Mouse (Mus musculus) kidney, embryonic 16.5 days (tissue): ENCODE data around the gene Arpp19. TPM values are rescaled to one million over a fixed set of nuclear protein-coding genes. Genes with fewer than 3 reads are reported as not detected.
A peak's percentile ranks its signal among the peaks of the same experiment; 100 is the strongest.

Experiments
- ATAC-seq: fragments of 200-750 bp; cut with Nextera tagmentation; 2 replicates; pipeline ENCODE4 v1.8.0; 2017; ENCODE audit warnings: moderate TSS enrichment; ENCODE audit not compliant: low FRiP score, low TSS enrichment
- H3K27ac ChIP-seq: fragments of 300-500 bp; sonication (generic); 2 replicates; pipeline ENCODE4 v1.5.1; 2014; ENCODE audit warnings: low read length
- H3K27me3 ChIP-seq: fragments of 300-500 bp; sonication (generic); 2 replicates; pipeline ENCODE4 v1.6.1; 2014; ENCODE audit warnings: low read length, control low read depth, mixed read lengths; ENCODE audit not compliant: insufficient read depth
- H3K36me3 ChIP-seq: fragments of 300-500 bp; sonication (generic); 2 replicates; pipeline ENCODE4 v1.6.1; 2014; ENCODE audit warnings: low read length, control low read depth, mixed read lengths; ENCODE audit not compliant: insufficient read depth
- H3K4me1 ChIP-seq: fragments of 300-500 bp; sonication (generic); 2 replicates; pipeline ENCODE4 v1.6.1; 2014; ENCODE audit warnings: low read length, control low read depth, mixed read lengths; ENCODE audit not compliant: insufficient read depth
- H3K4me2 ChIP-seq: fragments of 300-500 bp; sonication (generic); replicated peaks from 2 replicates; pipeline ENCODE4 v1.6.1; 2014; ENCODE audit warnings: low read depth, low read length
- H3K4me3 ChIP-seq: fragments of 300-500 bp; sonication (generic); 2 replicates; pipeline ENCODE4 v1.5.1; 2014; ENCODE audit warnings: mild to moderate bottlenecking, low read length
- H3K9ac ChIP-seq: fragments of 300-500 bp; sonication (generic); replicated peaks from 2 replicates; pipeline ENCODE4 v1.6.1; 2014; ENCODE audit warnings: low read length
- H3K9me3 ChIP-seq: fragments of 300-500 bp; sonication (generic); 2 replicates; pipeline ENCODE4 v1.6.1; 2016; ENCODE audit warnings: low read length, control low read depth
- WGBS: fragments of 180-500 bp; shearing (Covaris S2); extraction: QIAGEN DNeasy Blood & Tissue Kit; methylation state at CpG from one replicate; pipeline ENCODE4 v1.1.7; 2014; 5-methylcytosine and 5-hydroxymethylcytosine counted together
- polyA plus RNA-seq: library from polyadenylated mRNA; unstranded; fragments of >200 nt; fragmentation: Nextera tagmentation; extraction: Ambion mirVana; gene quantifications from 2 replicates; pipeline ENCODE4 v1.2.1, GENCODE M21; 2015

Gene Arpp19
- 257 TPM in 2 replicates for polyA plus RNA-seq

GRCm38 (mm10) chr9:75037451-75038356, at the start of gene Arpp19:
Gene Arpp19 (plus strand): TSS chr9:75037614.
- H3K4me1 ChIP-seq: peaks cover 12% of the 10 kb centered on the region
- H3K27me3 ChIP-seq: no peaks in the 10 kb centered on the region
- ATAC-seq: peak; percentile 97
- H3K4me2 ChIP-seq: peak within 1 kb of the TSS; percentile 83
- WGBS: under 1% methylated on average over 68 of the region's 73 CpGs
- peak within 1 kb of the TSS; percentile 96 for H3K9ac ChIP-seq
- peak within 1 kb of the TSS; percentile 71 for H3K27ac ChIP-seq
- peaks cover 3% of the 10 kb centered on the region; the same call in 1 of the 2 replicates for H3K36me3 ChIP-seq
- no peaks in the 10 kb centered on the region for H3K9me3 ChIP-seq
- H3K4me3 ChIP-seq: peak within 1 kb of the TSS; percentile 96

DNA sequence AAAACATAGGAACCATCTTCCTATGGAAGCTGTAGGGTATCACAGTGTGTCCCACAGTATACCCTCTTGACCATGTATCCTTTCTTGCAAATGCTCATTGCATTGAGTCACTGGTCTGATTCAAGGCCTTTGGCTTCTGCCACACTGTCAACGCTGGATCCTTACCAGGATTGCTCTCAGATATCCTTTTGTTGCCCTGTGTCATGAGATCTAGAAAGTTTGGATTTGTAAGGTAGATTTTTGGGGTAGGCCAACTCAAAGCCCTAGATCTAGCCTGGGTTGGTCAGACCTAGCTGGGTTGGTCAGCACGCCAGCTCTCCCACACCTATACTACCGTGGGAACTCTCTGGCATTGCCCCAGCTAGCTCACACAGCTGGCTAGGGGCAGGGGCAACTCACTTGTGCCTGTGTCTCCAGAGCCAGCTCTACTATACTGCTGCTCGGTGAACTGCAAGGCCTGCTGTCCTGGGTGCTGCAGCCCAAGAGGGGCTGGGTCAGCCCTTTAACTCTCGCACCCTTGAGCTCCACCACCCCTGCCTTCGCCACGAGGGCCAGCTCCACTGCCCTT, 48.4 kb upstream of the Arpp19 start:
- no peak for ATAC-seq
- H3K27ac ChIP-seq: no peak overlapping the region
- no peak overlapping the region for H3K4me3 ChIP-seq
- no peaks in the 10 kb centered on the region for H3K9me3 ChIP-seq
- H3K4me2 ChIP-seq: no peak overlapping the region
- no peaks in the 10 kb centered on the region for H3K36me3 ChIP-seq
- H3K27me3 ChIP-seq: no peaks in the 10 kb centered on the region
- H3K9ac ChIP-seq: no peak overlapping the region
- 91% methylated on average over 7 of the region's 7 CpGs for WGBS
- H3K4me1 ChIP-seq: no peaks in the 10 kb centered on the region; the same call in 1 of the 2 replicates

- 76% methylated on average over 2 of the region's 2 CpGs for WGBS
- Histone ChIP-seq H3K9ac (no peak overlapping the region), H3K27ac (no peak overlapping the region), H3K9me3 (no peaks in the 10 kb centered on the region), H3K27me3 (no peaks in the 10 kb centered on the region), H3K4me3 (no peak overlapping the region), H3K4me2 (no peak overlapping the region), H3K4me1 (no peaks in the 10 kb centered on the region; the same call in 1 of the 2 replicates), H3K36me3 (no peaks in the 10 kb centered on the region)
- ATAC-seq: no peak
These were observed 47.4 kb upstream of the Arpp19 start for GRCm38 (mm10) chr9:74989990-74990389.

DNA sequence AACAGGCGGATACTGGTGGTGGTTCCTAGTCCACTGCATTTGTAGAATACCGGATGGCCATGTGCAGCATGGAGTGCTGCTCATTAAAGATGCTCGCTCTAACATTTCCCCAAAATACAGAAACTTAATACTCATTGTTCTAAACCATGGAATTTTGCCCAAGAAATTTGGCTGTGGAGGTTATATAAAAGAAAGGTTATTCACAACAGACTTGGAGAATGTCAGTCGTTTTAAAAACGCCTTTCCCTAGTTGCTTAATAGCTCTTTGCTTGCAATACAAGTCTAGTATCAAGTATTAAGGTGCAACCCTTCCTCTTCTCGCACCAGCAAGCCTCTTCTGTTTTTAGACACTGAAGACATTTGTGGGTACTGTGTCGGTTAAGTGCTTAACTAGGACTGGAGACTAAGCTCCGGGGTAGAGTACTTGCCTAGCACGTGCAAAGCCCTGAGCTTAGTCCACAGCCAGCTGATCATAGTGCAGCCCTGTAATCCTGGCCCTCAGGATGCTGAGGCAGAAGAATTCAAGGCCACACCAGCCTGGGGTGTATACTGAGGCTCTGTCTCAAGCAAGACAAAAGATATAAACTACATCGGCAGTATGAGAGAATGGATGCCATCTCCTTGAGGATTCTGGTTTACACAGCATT, 42.7 kb upstream of the Arpp19 start:
- 85% methylated on average over 10 of the region's 10 CpGs for WGBS

GRCm38 (mm10) chr9:74996349-74996748, 41.1 kb upstream of the Arpp19 start:
- 65% methylated on average over 2 of the region's 2 CpGs for WGBS
- Histone ChIP-seq H3K27me3 (no peaks in the 10 kb centered on the region), H3K9me3 (no peaks in the 10 kb centered on the region), H3K4me1 (peaks cover 5% of the 10 kb centered on the region; the same call in 1 of the 2 replicates), H3K4me3 (no peak overlapping the region), H3K36me3 (no peaks in the 10 kb centered on the region), H3K4me2 (no peak overlapping the region), H3K9ac (no peak overlapping the region), H3K27ac (no peak overlapping the region)
- ATAC-seq: no peak

More for the DNA sequence above, 42.7 kb upstream of the Arpp19 start:
- H3K4me2 ChIP-seq: no peak overlapping the region
- no peaks in the 10 kb centered on the region for H3K36me3 ChIP-seq
- H3K4me3 ChIP-seq: no peak overlapping the region
- no peaks in the 10 kb centered on the region for H3K9me3 ChIP-seq
- no peak for ATAC-seq
- H3K27me3 ChIP-seq: no peaks in the 10 kb centered on the region
- H3K27ac ChIP-seq: no peak overlapping the region
- peaks cover 5% of the 10 kb centered on the region; the same call in 1 of the 2 replicates for H3K4me1 ChIP-seq
- no peak overlapping the region for H3K9ac ChIP-seq

GRCm38 (mm10) chr9:74997976-74998375, 39.4 kb upstream of the Arpp19 start:
- Histone ChIP-seq H3K27ac (no peak overlapping the region), H3K4me3 (no peak overlapping the region), H3K4me2 (no peak overlapping the region), H3K36me3 (no peaks in the 10 kb centered on the region), H3K9ac (0 out of 2 replicates have a peak overlapping the region, but pooled peaks have one; percentile 35), H3K9me3 (no peaks in the 10 kb centered on the region), H3K4me1 (peaks cover 8% of the 10 kb centered on the region; the same call in 1 of the 2 replicates), H3K27me3 (no peaks in the 10 kb centered on the region)
- ATAC-seq: no peak

GRCm38 (mm10) chr9:75001006-75001405, 36.4 kb upstream of the Arpp19 start:
- no peak for ATAC-seq
- 78% methylated on average over 6 of the region's 6 CpGs for WGBS

DNA sequence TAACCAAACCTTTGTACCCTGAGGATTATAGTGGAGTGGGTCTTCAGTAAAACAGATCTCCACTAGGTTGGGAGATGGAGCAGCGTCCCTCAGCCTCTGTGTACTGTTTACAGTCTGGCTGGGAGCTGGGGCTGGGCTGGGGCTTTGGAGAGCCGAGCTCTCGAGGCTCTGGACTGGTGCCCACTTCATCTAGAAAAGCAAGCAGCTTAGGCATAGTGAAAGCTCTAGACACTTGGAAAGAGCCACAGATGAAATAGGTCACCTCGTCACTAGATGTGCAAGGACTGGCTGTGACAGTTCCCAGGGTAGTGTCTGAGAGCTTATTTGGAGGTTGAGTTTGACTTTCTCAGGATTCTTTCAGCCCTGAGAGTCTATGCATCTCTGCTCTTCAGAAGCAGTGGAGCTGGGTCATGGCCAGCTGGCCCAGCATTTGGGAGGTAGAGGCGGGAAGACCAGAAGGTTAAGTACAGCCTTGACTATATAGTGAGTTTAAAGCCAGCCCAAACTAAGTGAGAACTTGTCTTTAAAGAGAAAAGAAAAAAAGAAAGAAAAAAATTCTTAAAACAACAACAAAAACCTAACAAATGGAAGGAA, 35.7 kb upstream of the Arpp19 start:
- Histone ChIP-seq H3K27me3 (no peaks in the 10 kb centered on the region), H3K9me3 (no peaks in the 10 kb centered on the region), H3K4me1 (peaks cover 8% of the 10 kb centered on the region; the same call in 1 of the 2 replicates), H3K9ac (no peak overlapping the region), H3K27ac (no peak overlapping the region), H3K36me3 (peaks cover 3% of the 10 kb centered on the region; the same call in 1 of the 2 replicates), H3K4me3 (no peak overlapping the region), H3K4me2 (no peak overlapping the region)
- ATAC-seq: no peak
- WGBS: 61% methylated on average over 5 of the region's 5 CpGs

More at GRCm38 (mm10) chr9:75001006-75001405, 36.4 kb upstream of the Arpp19 start:
- Histone ChIP-seq H3K36me3 (no peaks in the 10 kb centered on the region), H3K27ac (no peak overlapping the region), H3K9me3 (no peaks in the 10 kb centered on the region), H3K4me2 (no peak overlapping the region), H3K27me3 (no peaks in the 10 kb centered on the region), H3K4me3 (no peak overlapping the region), H3K4me1 (peaks cover 8% of the 10 kb centered on the region; the same call in 1 of the 2 replicates), H3K9ac (no peak overlapping the region)

DNA sequence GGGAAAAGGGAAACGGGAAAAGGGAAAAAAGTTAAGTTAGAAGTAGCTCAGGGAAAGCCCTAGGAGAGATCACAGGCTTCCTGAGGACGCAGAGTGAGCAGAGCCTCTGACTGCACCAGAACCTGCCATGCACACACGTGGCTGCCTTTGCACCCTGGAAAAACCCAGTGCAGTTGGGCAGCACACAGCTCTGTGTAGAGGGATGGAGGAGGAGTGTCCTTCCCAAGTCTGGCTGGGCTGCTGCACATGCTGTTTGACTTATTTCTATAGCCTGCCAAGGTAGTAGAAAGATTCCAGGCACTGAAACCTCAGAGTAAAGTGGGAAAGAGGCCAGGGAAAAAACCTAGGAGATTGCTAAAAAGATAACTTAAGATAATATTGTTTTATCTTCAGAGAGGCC, 35.2 kb upstream of the Arpp19 start:
- Histone ChIP-seq H3K36me3 (peaks cover 3% of the 10 kb centered on the region; the same call in 1 of the 2 replicates), H3K4me2 (no peak overlapping the region), H3K9me3 (no peaks in the 10 kb centered on the region), H3K27ac (no peak overlapping the region), H3K4me3 (no peak overlapping the region), H3K27me3 (no peaks in the 10 kb centered on the region), H3K4me1 (peaks cover 8% of the 10 kb centered on the region; the same call in 1 of the 2 replicates), H3K9ac (no peak overlapping the region)
- 49% methylated on average over 3 of the region's 3 CpGs for WGBS
- no peak for ATAC-seq
